ENCODE assay signal across 8 mouse cellular contexts in genomic region chr11:66984165-66985135, GRCm38 (mm10). TPM values are rescaled to one million over a fixed set of nuclear protein-coding genes. Genes with fewer than 3 reads are reported as not detected.
DNase-seq lines count a peak whose midpoint lies in the region; ATAC-seq and TF ChIP-seq lines count a peak whose summit lies in the region.

No protein-coding gene starts in this region.

- no peaks in the 10 kb centered on the region for H3K9me3 ChIP-seq in hindbrain, embryonic 14.5 days (ENCODE audit: control insufficient read depth, low read length)

- peak; percentile 77 for ATAC-seq in hindbrain, embryonic 14.5 days (ENCODE audit: low FRiP score)

- TF ChIP-seq CTCF in cerebellum, adult 2 months (IDR thresholded peaks at IDR 0.05; ENCODE audit: borderline replicate concordance, insufficient read depth, low read depth, low read length), result peak; percentile 93

- no peaks in the 10 kb centered on the region for H3K36me3 ChIP-seq in hindbrain, embryonic 14.5 days (replicated peaks; ENCODE audit: control insufficient read depth, insufficient read depth)

- 17% methylated on average over 28 of the region's 28 CpGs for WGBS in cerebellum, adult 2 months
- WGBS in hindbrain, embryonic 14.5 days, result 5% methylated on average over 28 of the region's 28 CpGs

- DNase-seq in MN1 (ENCODE audit: low spot score), result peak; percentile 88
- peak; percentile 71 to 80 for DNase-seq in cerebellum, adult 2 months
- peak; percentile 26 to 71 for DNase-seq in frontal cortex, postnatal 10 days (ENCODE audit: low spot score in 2 of 2)
- peak; percentile 90 for DNase-seq in hindbrain, embryonic 14.5 days (ENCODE audit: low spot score)
- DNase-seq in left cerebral cortex, adult 11 months (ENCODE audit: low spot score), result peak; percentile 38
- peak; percentile 59 to 84 for DNase-seq in lung, postnatal 4 days
- peak; percentile 57 for DNase-seq in retina, postnatal 7 days (ENCODE audit: low read depth, low spot score)
- DNase-seq in urinary bladder, adult 18-20 months (ENCODE audit: low spot score in 2 of 2), result peak; percentile 58 to 76

- TF ChIP-seq POLR2A in cerebellum, adult 2 months (IDR thresholded peaks at IDR 0.05; ENCODE audit: borderline replicate concordance, insufficient read depth, low read length), result no peak

- H3K4me3 ChIP-seq in cerebellum, adult 2 months (replicated peaks; ENCODE audit: insufficient read depth, low read depth, low read length), result peak overlapping the region; percentile 96
- H3K4me3 ChIP-seq in hindbrain, embryonic 14.5 days (replicated peaks; ENCODE audit: low read length), result peak overlapping the region; percentile 38

- H3K4me1 ChIP-seq in cerebellum, adult 2 months (ENCODE audit: control insufficient read depth, insufficient read depth, low read length), result no peaks in the 10 kb centered on the region
- peaks cover 14% of the 10 kb centered on the region for H3K4me1 ChIP-seq in hindbrain, embryonic 14.5 days (replicated peaks; ENCODE audit: control insufficient read depth, insufficient read depth, low read length)

- H3K4me2 ChIP-seq in hindbrain, embryonic 14.5 days (replicated peaks), result peak overlapping the region; percentile 81

- H3K9ac ChIP-seq in hindbrain, embryonic 14.5 days, result peak overlapping the region; percentile 70

- H3K27ac ChIP-seq in cerebellum, adult 2 months (ENCODE audit: insufficient read depth, low read length), result no peak overlapping the region
- H3K27ac ChIP-seq in hindbrain, embryonic 14.5 days, result peak overlapping the region; percentile 79

- no peaks in the 10 kb centered on the region for H3K27me3 ChIP-seq in cerebellum, adult 2 months (ENCODE audit: control insufficient read depth, insufficient read depth, low read length)
- H3K27me3 ChIP-seq in hindbrain, embryonic 14.5 days (ENCODE audit: control insufficient read depth, insufficient read depth, low read length), result no peaks in the 10 kb centered on the region

RNA-seq across cellular contexts. Expression of gene Tmem238l, which starts 28.0 kb away (rescaled TPM):
- polyA plus RNA-seq in cerebellum, adult 2 months (2012; rRNA removed), result not detected in 2 replicates
- polyA plus RNA-seq in hindbrain, embryonic 14.5 days (2014; fragmentation: Nextera tagmentation; extraction: Ambion mirVana), result not detected in 2 replicates

RNA-seq across cellular contexts. Expression of gene Tmem220, which starts 40.5 kb away (rescaled TPM):
- polyA plus RNA-seq in cerebellum, adult 2 months (2012; rRNA removed), result 0.75 and 1.5 TPM in 2 replicates
- polyA plus RNA-seq in hindbrain, embryonic 14.5 days (2014; fragmentation: Nextera tagmentation; extraction: Ambion mirVana), result 0.59 and 1.1 TPM in 2 replicates

Comparison
In these comparisons a context has a peak if more than half of its experiments do, and no peak if none do; other contexts are left out.
1. DNase-seq: peak in every context shown above with its lines; median percentile 90 in hindbrain, embryonic 14.5 days; 88 in MN1; 76 in cerebellum, adult 2 months; 72 in lung, postnatal 4 days; 67 in urinary bladder, adult 18-20 months; 57 in retina, postnatal 7 days; 48 in frontal cortex, postnatal 10 days; 38 in left cerebral cortex, adult 11 months.